Mouse (Mus musculus) midbrain, embryonic 12.5 days (tissue): ENCODE data around the gene Rita1. TPM values are rescaled to one million over a fixed set of nuclear protein-coding genes. Genes with fewer than 3 reads are reported as not detected.

Experiments
- ATAC-seq: fragments of 200-750 bp; cut with Nextera tagmentation; 2 replicates; pipeline ENCODE4 v1.8.0; 2017; ENCODE audit warnings: low read depth, moderate TSS enrichment, moderate library complexity; ENCODE audit not compliant: low FRiP score
- H3K27ac ChIP-seq: fragments of 300-500 bp; sonication (generic); replicated peaks from 2 replicates; pipeline ENCODE4 v1.5.1; 2016; ENCODE audit warnings: mild to moderate bottlenecking
- H3K27me3 ChIP-seq: fragments of 300-500 bp; sonication (generic); 2 replicates; pipeline ENCODE4 v1.6.1; 2016; ENCODE audit warnings: mild to moderate bottlenecking
- H3K36me3 ChIP-seq: fragments of 300-500 bp; sonication (generic); 2 replicates; pipeline ENCODE4 v1.6.1; 2016
- H3K4me1 ChIP-seq: fragments of 300-500 bp; sonication (generic); 2 replicates; pipeline ENCODE4 v1.6.1; 2016
- H3K4me2 ChIP-seq: fragments of 300-500 bp; sonication (generic); replicated peaks from 2 replicates; pipeline ENCODE4 v1.6.1; 2016; ENCODE audit warnings: mild to moderate bottlenecking, moderate library complexity
- H3K4me3 ChIP-seq: fragments of 300-500 bp; sonication (generic); 2 replicates; pipeline ENCODE4 v1.5.1; 2016; ENCODE audit warnings: mild to moderate bottlenecking
- H3K9ac ChIP-seq: fragments of 300-500 bp; sonication (generic); replicated peaks from 2 replicates; pipeline ENCODE4 v1.6.1; 2016; ENCODE audit warnings: mild to moderate bottlenecking, moderate library complexity
- H3K9me3 ChIP-seq: fragments of 300-500 bp; sonication (generic); 2 replicates; pipeline ENCODE4 v1.6.1; 2016; ENCODE audit warnings: mild to moderate bottlenecking
- WGBS: fragments of 180-500 bp; shearing (Covaris S2); methylation state at CpG from one replicate; pipeline ENCODE4 v1.1.7; 2016; 5-methylcytosine and 5-hydroxymethylcytosine counted together
- polyA plus RNA-seq: library from polyadenylated mRNA; unstranded; fragments of >200 nt; fragmentation: Nextera tagmentation; extraction: Ambion mirVana; gene quantifications from 2 replicates; pipeline ENCODE4 v1.2.1, GENCODE M21; 2016

Rita1 gene
- polyA plus RNA-seq, 1 experiment from 2014 or later = 16.0 TPM

DNA sequence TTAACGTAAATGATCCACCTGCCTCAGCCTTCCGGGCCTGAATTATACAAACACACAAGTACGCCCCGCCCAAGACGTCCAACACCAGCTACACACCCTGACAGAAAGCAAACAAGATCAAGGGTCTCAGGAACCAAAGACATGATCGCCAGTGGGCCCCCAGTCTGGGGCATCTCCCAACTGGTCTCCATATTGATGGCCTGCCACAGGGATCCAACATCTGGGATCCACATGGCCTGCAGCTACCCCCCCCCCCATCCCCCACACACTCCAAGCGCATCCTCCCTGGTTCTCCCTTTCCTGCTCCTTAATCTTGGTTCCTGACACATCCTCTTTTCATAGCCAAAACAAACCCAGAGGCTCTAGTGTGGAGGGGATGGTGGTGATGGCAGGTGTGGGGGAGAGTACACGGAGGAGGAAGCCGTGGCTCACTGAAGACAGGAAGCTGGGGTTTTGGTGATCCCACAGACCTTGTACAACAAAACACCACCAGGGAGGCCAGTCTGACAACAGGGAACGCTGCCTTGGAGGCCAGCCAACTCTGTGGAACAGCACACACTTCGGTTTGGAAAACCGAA, 33.8 kb downstream of the Rita1 start:
- peaks cover 16% of the 10 kb centered on the region for H3K4me1 ChIP-seq
- peaks cover 9% of the 10 kb centered on the region for H3K36me3 ChIP-seq
- ATAC-seq = no peak
- H3K9ac ChIP-seq = no peak overlapping the region
- no peaks in the 10 kb centered on the region for H3K9me3 ChIP-seq
- no peak overlapping the region for H3K4me3 ChIP-seq
- WGBS = 65% methylated on average over 12 of the region's 12 CpGs
- H3K27me3 ChIP-seq = no peaks in the 10 kb centered on the region
- no peak overlapping the region for H3K4me2 ChIP-seq
- no peak overlapping the region for H3K27ac ChIP-seq

DNA sequence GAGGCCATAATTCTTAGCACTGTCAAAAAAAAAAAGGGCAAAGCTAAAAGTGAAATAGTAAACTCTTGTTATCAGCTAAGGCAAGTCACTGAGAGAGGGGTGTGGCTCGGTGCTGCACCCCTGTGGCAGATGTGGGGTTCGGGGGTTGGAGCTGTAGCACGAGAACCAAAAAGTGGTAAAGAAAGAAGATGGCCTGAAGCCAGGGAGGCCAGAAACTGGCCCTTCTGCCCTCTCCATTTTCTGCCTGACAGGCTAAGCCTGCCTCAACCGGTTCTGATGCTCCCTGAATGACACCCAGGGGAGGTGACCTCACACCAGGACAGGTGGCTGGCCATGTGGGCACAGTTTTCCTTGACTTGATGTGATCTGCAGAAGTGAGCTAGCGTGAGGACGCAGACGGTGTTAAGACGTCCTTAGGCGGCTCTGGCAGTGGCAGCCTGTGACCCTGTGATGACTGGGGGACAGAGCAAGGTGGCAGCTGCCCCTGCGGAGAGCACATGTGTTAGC, 34.4 kb downstream of the Rita1 start:
- H3K27ac ChIP-seq = no peak overlapping the region
- no peaks in the 10 kb centered on the region for H3K27me3 ChIP-seq
- no peak overlapping the region for H3K4me3 ChIP-seq
- H3K9me3 ChIP-seq = no peaks in the 10 kb centered on the region
- no peak overlapping the region for H3K4me2 ChIP-seq
- H3K9ac ChIP-seq = no peak overlapping the region
- WGBS = 61% methylated on average over 10 of the region's 10 CpGs
- ATAC-seq = no peak
- peaks cover 16% of the 10 kb centered on the region for H3K4me1 ChIP-seq
- H3K36me3 ChIP-seq = peaks cover 3% of the 10 kb centered on the region

DNA sequence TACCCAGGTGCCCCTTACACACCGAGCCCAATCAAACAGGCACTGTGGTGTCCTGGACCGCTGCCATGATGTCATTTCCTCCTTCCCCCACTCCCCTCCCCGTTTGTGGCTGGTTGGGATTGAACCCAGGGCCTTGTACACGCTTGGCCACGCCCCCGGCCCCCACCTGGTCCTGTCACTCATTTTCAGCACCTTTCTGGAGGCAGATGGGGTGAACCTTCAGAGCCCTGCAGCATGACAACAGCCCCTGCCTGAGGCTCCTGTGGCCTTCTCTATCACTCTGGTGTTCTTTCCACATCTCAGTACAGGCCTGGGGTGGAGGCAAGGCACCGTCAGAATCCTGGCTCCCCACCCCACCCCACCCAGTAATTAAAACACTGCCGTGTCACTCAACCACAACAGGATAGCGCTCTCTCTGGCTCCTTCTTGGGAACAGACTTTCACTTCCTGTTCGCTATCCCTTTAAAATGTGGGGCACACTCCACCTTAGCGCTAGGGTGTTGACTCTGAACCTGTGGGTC, 35.5 kb downstream of the Rita1 start:
- Histone ChIP-seq H3K4me2 (no peak overlapping the region), H3K4me3 (no peak overlapping the region), H3K36me3 (no peaks in the 10 kb centered on the region), H3K9ac (no peak overlapping the region), H3K27ac (no peak overlapping the region), H3K4me1 (peaks cover 16% of the 10 kb centered on the region), H3K9me3 (no peaks in the 10 kb centered on the region), H3K27me3 (no peaks in the 10 kb centered on the region)
- ATAC-seq = no peak
- WGBS = 85% methylated on average over 11 of the region's 11 CpGs

DNA sequence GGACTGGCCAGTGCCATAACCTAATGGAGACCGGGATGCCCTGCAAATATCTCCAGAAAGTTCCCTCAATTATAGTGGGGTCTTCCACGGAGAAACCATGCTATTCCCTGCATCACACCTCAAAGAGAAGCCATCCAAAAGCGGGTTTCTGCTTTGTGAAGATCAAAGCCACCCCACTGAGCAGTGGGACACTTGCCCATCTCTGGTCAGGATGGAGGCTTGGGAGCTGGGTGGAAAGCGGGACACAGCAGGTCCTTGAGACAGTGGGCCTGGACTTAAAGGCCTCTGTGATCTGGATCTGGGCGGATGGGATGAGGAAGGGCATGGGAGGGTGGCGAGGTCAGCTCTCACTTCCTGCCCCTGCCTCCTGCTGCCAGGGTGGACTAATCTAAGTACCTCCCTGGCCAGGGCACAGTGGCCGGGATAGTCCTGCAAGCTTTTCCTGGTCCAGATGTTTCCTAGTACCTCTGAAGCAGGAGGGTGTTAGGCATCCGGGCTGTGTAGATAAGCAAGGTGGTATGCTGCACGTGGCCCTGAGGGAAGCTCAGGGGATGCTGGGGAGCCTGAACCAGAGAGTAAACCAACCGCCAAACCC, 37.8 kb downstream of the Rita1 start:
- H3K4me1 ChIP-seq = peaks cover 22% of the 10 kb centered on the region
- WGBS = 78% methylated on average over 10 of the region's 10 CpGs
- H3K4me2 ChIP-seq = no peak overlapping the region
- no peak overlapping the region for H3K4me3 ChIP-seq
- no peaks in the 10 kb centered on the region for H3K9me3 ChIP-seq
- H3K27me3 ChIP-seq = no peaks in the 10 kb centered on the region
- H3K9ac ChIP-seq = no peak overlapping the region
- no peak overlapping the region for H3K27ac ChIP-seq
- H3K36me3 ChIP-seq = no peaks in the 10 kb centered on the region
- ATAC-seq = no peak

DNA sequence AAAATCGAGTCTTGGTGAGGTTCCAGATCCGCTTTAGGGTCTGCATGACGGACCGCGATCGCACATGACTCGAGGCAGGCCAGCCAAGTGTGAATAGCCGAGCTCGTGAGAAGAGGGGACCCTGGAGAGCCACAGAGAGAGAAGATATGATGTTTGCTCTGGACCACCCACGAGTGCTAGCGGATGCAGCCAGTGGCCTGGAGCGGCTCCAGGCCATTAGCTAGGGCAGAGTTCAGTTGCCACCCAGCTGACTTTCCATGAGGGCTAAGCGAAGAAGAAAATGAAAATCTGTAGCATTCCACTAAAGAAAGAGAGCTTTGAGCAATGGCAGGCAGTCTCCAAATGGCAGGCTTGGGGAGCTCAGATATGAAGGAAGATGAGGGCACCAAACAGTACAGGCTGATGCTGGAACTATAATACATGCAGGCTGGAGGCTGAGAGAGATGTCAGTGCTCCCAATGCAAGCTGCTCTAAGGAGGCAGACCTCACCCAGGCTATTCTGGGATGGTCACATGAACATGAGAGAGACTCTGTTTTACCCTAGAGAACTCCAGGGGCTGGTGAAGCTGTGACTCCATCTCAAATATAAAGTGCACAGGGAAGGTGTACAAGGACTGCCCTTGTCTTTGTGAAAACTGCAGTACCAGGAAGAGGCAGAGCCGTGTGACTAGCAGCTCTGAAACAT, 41.2 kb downstream of the Rita1 start:
- no peak overlapping the region for H3K27ac ChIP-seq
- no peak for ATAC-seq
- no peaks in the 10 kb centered on the region for H3K9me3 ChIP-seq
- peaks cover 40% of the 10 kb centered on the region for H3K4me1 ChIP-seq
- H3K9ac ChIP-seq = no peak overlapping the region
- no peak overlapping the region for H3K4me2 ChIP-seq
- no peaks in the 10 kb centered on the region for H3K27me3 ChIP-seq
- H3K36me3 ChIP-seq = no peaks in the 10 kb centered on the region
- H3K4me3 ChIP-seq = no peak overlapping the region
- 58% methylated on average over 14 of the region's 14 CpGs for WGBS

DNA sequence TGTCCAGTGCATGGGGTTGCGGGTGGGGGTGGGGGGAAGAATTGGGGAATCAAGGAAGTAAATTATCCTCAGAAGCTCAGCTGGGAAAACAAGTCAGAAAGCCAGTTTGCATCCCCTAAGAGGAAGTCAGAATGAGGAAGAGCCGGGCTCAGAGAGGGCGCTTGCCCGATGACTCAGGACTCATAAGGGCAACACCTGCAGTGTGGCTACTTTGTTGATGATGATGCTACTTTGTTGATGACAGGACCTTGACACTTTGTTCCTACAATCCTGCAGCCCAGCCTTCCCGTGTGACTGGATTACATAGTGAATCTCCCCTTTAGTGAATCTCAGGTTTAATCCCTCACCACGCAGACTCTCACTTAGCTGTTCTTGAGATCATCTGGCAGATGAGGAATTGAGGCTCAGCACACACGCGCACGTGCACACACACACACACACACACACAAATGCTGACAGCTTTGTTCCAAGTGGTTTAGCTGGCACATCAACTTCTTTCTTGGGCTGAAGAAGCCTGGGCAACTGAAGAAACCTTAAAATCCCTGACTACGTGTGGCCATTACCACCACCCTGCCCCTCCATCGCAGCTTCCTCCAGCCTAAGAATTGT, 42.0 kb downstream of the Rita1 start:
- no peak for ATAC-seq
- H3K9me3 ChIP-seq = no peaks in the 10 kb centered on the region
- no peak overlapping the region for H3K4me3 ChIP-seq
- WGBS = 85% methylated on average over 11 of the region's 11 CpGs
- peaks cover 48% of the 10 kb centered on the region for H3K4me1 ChIP-seq
- H3K36me3 ChIP-seq = no peaks in the 10 kb centered on the region
- H3K27me3 ChIP-seq = no peaks in the 10 kb centered on the region
- H3K27ac ChIP-seq = no peak overlapping the region
- H3K4me2 ChIP-seq = no peak overlapping the region
- H3K9ac ChIP-seq = no peak overlapping the region

DNA sequence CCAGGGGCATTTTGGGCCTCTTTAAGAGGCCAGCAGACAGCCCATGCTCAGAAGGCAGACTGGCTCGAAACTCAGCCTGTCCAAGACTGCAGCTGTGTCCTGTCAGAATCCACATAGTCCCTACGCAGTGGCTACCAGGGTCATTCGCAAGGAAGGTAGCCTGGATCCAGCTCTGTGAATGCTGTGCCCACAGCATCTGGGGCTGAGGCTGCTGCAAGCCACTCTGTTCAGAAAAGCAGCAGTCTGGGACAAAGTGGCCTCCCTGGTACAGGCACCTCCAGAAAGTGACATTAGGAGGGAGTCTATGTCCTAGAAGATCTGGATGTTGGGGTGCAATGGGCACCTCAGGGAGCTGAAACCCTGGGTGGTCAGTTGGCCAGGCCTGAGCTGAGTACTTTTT, 42.6 kb downstream of the Rita1 start:
- no peak overlapping the region for H3K9ac ChIP-seq
- no peak for ATAC-seq
- H3K36me3 ChIP-seq = no peaks in the 10 kb centered on the region
- H3K27ac ChIP-seq = no peak overlapping the region
- no peak overlapping the region for H3K4me3 ChIP-seq
- H3K4me2 ChIP-seq = no peak overlapping the region
- WGBS = 94% methylated on average over 3 of the region's 3 CpGs
- no peaks in the 10 kb centered on the region for H3K27me3 ChIP-seq
- peaks cover 54% of the 10 kb centered on the region for H3K4me1 ChIP-seq
- H3K9me3 ChIP-seq = no peaks in the 10 kb centered on the region

DNA sequence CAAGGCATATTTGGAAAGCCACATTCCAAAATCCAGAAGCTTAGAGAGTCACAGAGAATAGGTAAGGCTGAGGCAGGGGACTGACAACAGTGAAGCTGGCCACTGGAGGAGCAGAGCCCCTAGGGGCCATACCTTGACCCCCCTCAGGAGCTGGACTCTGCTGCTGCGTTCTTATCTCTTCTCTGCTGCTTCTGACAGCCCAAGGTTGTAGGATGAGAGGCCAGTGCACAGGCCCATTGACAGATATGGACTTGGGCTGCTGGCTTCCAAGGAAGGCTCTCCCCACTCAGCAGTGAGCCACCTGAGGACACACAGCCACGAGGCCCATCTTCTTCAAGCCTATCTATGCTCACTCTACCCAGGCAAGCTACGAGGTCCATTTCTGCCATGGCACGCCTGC, 43.4 kb downstream of the Rita1 start:
- Histone ChIP-seq H3K4me3 (no peak overlapping the region), H3K9me3 (no peaks in the 10 kb centered on the region), H3K27ac (no peak overlapping the region), H3K9ac (no peak overlapping the region), H3K4me1 (peaks cover 60% of the 10 kb centered on the region), H3K4me2 (no peak overlapping the region), H3K36me3 (no peaks in the 10 kb centered on the region), H3K27me3 (no peaks in the 10 kb centered on the region)
- 84% methylated on average over 4 of the region's 4 CpGs for WGBS
- no peak for ATAC-seq

DNA sequence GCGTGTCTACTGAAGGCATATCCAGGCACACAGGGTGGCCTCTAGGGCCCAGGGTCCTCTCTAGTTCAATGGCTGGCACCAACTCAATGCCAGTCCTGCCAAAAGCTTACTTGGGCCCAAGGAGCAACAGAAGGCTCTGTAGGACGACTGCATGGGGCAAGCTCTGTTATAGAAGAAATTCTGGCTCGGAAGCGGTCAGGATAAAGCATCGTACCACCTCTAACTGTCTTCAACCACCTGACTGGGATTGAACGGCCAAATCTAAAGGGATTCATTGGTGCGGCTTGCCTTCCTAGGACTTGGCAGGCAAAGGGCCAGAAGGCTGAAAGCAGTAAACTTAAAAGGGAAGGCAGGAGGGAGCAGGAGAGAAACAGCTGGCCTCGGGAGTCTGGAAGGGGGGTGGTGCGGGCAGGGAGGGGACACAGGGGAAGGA, 44.0 kb downstream of the Rita1 start:
- no peak overlapping the region for H3K4me3 ChIP-seq
- H3K36me3 ChIP-seq = no peaks in the 10 kb centered on the region
- no peak overlapping the region for H3K9ac ChIP-seq
- H3K9me3 ChIP-seq = no peaks in the 10 kb centered on the region
- H3K27ac ChIP-seq = peak overlapping the region; percentile 78
- H3K4me2 ChIP-seq = no peak overlapping the region
- peaks cover 66% of the 10 kb centered on the region for H3K4me1 ChIP-seq
- H3K27me3 ChIP-seq = no peaks in the 10 kb centered on the region
- 61% methylated on average over 9 of the region's 9 CpGs for WGBS
- ATAC-seq = no peak

DNA sequence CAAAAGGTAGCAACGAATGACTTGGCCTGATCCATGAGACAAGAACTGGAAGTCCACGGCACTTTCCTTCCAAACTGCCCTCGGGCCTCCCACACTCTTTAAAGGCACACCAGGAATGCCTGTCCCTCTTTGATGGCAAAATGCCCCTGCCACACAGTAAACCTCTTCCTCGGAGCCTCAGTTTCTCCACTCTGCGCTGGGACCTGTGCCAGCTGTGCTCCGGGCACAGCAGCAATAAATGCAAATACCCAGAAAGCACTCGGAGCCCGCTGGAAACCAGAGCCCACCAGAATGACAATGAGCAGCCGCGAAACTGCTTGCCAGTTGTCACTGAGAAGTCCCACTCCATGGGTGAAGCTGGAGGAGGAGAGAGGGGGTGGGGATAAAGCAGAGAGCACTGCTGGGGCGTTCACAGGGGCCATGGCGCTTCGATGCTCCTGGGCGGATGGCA, 44.6 kb downstream of the Rita1 start:
- Histone ChIP-seq H3K4me3 (no peak overlapping the region), H3K4me1 (peaks cover 72% of the 10 kb centered on the region), H3K27ac (peak overlapping the region; percentile 78), H3K27me3 (no peaks in the 10 kb centered on the region), H3K36me3 (no peaks in the 10 kb centered on the region), H3K4me2 (0 out of 2 replicates have a peak overlapping the region, but pooled peaks have one; percentile 16), H3K9ac (0 out of 2 replicates have a peak overlapping the region, but pooled peaks have one; percentile 20), H3K9me3 (no peaks in the 10 kb centered on the region)
- no peak for ATAC-seq
- 48% methylated on average over 14 of the region's 14 CpGs for WGBS

DNA sequence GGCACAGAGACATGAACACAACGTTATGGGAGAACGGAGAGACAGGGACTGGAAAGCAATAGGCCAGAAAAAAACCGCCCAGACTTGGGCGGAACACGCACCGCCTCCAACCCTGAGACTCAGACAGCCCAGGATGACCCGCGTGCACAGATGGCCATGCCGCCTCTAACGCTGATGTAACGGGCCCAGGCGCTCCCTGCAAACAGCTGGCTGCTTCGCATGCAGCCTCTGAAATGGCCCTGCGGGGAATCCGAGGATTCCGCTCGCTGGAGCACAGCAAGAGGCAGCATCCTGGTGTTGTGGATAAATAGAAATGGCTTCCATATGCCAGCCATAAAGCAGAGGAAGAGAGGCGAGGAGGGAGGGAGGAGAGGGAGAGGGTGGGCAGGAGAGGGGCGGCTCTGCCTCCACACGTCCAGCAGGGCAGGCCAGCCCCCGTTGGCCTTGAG, 45.1 kb downstream of the Rita1 start:
- peak; percentile 70 for ATAC-seq
- no peaks in the 10 kb centered on the region for H3K27me3 ChIP-seq
- no peaks in the 10 kb centered on the region for H3K36me3 ChIP-seq
- H3K9me3 ChIP-seq = no peaks in the 10 kb centered on the region
- 10% methylated on average over 21 of the region's 21 CpGs for WGBS
- 0 out of 2 replicates have a peak overlapping the region, but pooled peaks have one; percentile 20 for H3K9ac ChIP-seq
- H3K4me2 ChIP-seq = peak overlapping the region; percentile 16
- H3K4me1 ChIP-seq = peaks cover 74% of the 10 kb centered on the region
- H3K4me3 ChIP-seq = no peak overlapping the region
- peak overlapping the region; percentile 78 for H3K27ac ChIP-seq
